In genomic region chr11:100399320-100399719, GRCm38 (mm10) we compare ENCODE assay signal across 13 mouse cellular contexts. TPM values are rescaled to one million over a fixed set of nuclear protein-coding genes. Genes with fewer than 3 reads are reported as not detected.
DNase-seq lines count a peak whose midpoint lies in the region; ATAC-seq lines count a peak whose summit lies in the region.
"Had no signal": no experiment of that assay in that cellular context is flagged by ENCODE, and none has a peak within 500 bp of the region (broad histone marks: within the 10 kb centered on the region; RNA-seq: fewer than 3 reads in every experiment).

No protein-coding gene starts in this region.

- peak overlapping the region; percentile 39; the same call in 1 of the 2 replicates for H3K27ac ChIP-seq in embryonic facial prominence, embryonic 14.5 days (replicated peaks; ENCODE audit: low read depth, low read length)
- H3K27ac ChIP-seq in forebrain, embryonic 14.5 days (ENCODE audit: low read depth, low read length): no peak overlapping the region
- H3K27ac ChIP-seq: hindbrain, embryonic 14.5 days; liver, embryonic 15.5 days; neural tube, embryonic 12.5 days had no signal

- no peaks in the 10 kb centered on the region for H3K9me3 ChIP-seq in embryonic facial prominence, embryonic 14.5 days (ENCODE audit: control insufficient read depth, low read length)
- no peaks in the 10 kb centered on the region for H3K9me3 ChIP-seq in forebrain, embryonic 14.5 days (replicated peaks; ENCODE audit: control insufficient read depth, low read length)
- H3K9me3 ChIP-seq: liver, embryonic 15.5 days; neural tube, embryonic 12.5 days had no signal

- no peak overlapping the region for H3K4me3 ChIP-seq in embryonic facial prominence, embryonic 14.5 days (ENCODE audit: low read depth, low read length)
- no peak overlapping the region for H3K4me3 ChIP-seq in forebrain, embryonic 14.5 days (ENCODE audit: low read depth, low read length)
- H3K4me3 ChIP-seq: liver, embryonic 15.5 days; neural tube, embryonic 12.5 days had no signal

- H3K27me3 ChIP-seq in embryonic facial prominence, embryonic 14.5 days (replicated peaks; ENCODE audit: control insufficient read depth, insufficient read depth, low read length): no peaks in the 10 kb centered on the region
- peaks cover 14% of the 10 kb centered on the region; the same call in 1 of the 2 replicates for H3K27me3 ChIP-seq in forebrain, embryonic 14.5 days (replicated peaks; ENCODE audit: control insufficient read depth, insufficient read depth, low read length)

- 55% methylated on average over 8 of the region's 9 CpGs for WGBS in embryonic facial prominence, embryonic 14.5 days
- 81% methylated on average over 9 of the region's 9 CpGs for WGBS in forebrain, embryonic 14.5 days

- peak; percentile 92 for DNase-seq in heart, adult 11 months
- no peak for DNase-seq in heart, adult 8-10 months (ENCODE audit: low spot score)
- peak; percentile 52 for DNase-seq in 3134 (ENCODE audit: extremely low read depth, insufficient read length, low spot score)
- peak; percentile 48 for DNase-seq in embryonic facial prominence, embryonic 14.5 days (ENCODE audit: low spot score)
- DNase-seq in naive thymus-derived CD4-positive, alpha-beta T cell, adult 2 months (ENCODE audit: low read depth): peak; percentile 65
- DNase-seq in retina, embryonic 14.5 days (ENCODE audit: low spot score): no peak
- no peak for DNase-seq in forebrain, embryonic 14.5 days (ENCODE audit: low spot score)
- DNase-seq in adrenal gland, adult 8-10 months: no peak
- DNase-seq: adrenal gland, postnatal 25 days; cerebellum, postnatal 36 days had no signal

- H3K36me3 ChIP-seq in embryonic facial prominence, embryonic 14.5 days (ENCODE audit: control insufficient read depth, insufficient read depth, low read length): no peaks in the 10 kb centered on the region
- H3K36me3 ChIP-seq in forebrain, embryonic 14.5 days (ENCODE audit: control insufficient read depth, insufficient read depth, low read length): no peaks in the 10 kb centered on the region
- H3K36me3 ChIP-seq: liver, embryonic 15.5 days; neural tube, embryonic 12.5 days had no signal

- H3K4me2 ChIP-seq in embryonic facial prominence, embryonic 14.5 days (ENCODE audit: low read depth, low read length): no peak overlapping the region
- no peak overlapping the region for H3K4me2 ChIP-seq in forebrain, embryonic 14.5 days (ENCODE audit: low read length)
- H3K4me2 ChIP-seq: hindbrain, embryonic 14.5 days; liver, embryonic 15.5 days; neural tube, embryonic 12.5 days had no signal

- peaks cover 28% of the 10 kb centered on the region for H3K4me1 ChIP-seq in embryonic facial prominence, embryonic 14.5 days (ENCODE audit: control insufficient read depth, insufficient read depth, low read length)
- peaks cover 13% of the 10 kb centered on the region; the same call in 1 of the 2 replicates for H3K4me1 ChIP-seq in forebrain, embryonic 14.5 days (ENCODE audit: control insufficient read depth, insufficient read depth, low read length)

- no peak overlapping the region for H3K9ac ChIP-seq in embryonic facial prominence, embryonic 14.5 days (ENCODE audit: low read depth, low read length)
- H3K9ac ChIP-seq in forebrain, embryonic 14.5 days (ENCODE audit: low read length): no peak overlapping the region
- H3K9ac ChIP-seq: hindbrain, embryonic 14.5 days; liver, embryonic 15.5 days; neural tube, embryonic 12.5 days had no signal

- ATAC-seq in embryonic facial prominence, embryonic 14.5 days (ENCODE audit: low read depth): no peak
- no peak for ATAC-seq in forebrain, embryonic 14.5 days

RNA-seq across cellular contexts. Expression of gene Jup, which starts 1.8 kb away (rescaled TPM):
- total RNA-seq in heart, adult 8-10 months (2022): 100 to 1,000 TPM; 224 to 279 (median 261) TPM
- 107 and 116 TPM in 2 replicates for polyA plus RNA-seq in embryonic facial prominence, embryonic 14.5 days (2014; fragmentation: Nextera tagmentation; extraction: Ambion mirVana)
- polyA plus RNA-seq in forebrain, embryonic 14.5 days (2014; fragmentation: Nextera tagmentation; extraction: Ambion mirVana): 33.3 and 50.8 TPM in 2 replicates
- 100 to 1,000 TPM in 1 of 4 experiments, 10 to 100 TPM in 3; 57.5 to 101 (median 82.0) TPM for total RNA-seq in adrenal gland, adult 8-10 months (2022)

RNA-seq across cellular contexts. Expression of gene P3h4, which starts 15.3 kb away (rescaled TPM):
- 10 to 100 TPM; 13.7 to 19.4 (median 16.4) TPM for total RNA-seq in heart, adult 8-10 months (2022)
- 92.8 and 100 TPM in 2 replicates for polyA plus RNA-seq in embryonic facial prominence, embryonic 14.5 days (2014; fragmentation: Nextera tagmentation; extraction: Ambion mirVana)
- 14.5 and 16.3 TPM in 2 replicates for polyA plus RNA-seq in forebrain, embryonic 14.5 days (2014; fragmentation: Nextera tagmentation; extraction: Ambion mirVana)
- 10 to 100 TPM; 28.4 to 63.1 (median 42.6) TPM for total RNA-seq in adrenal gland, adult 8-10 months (2022)

RNA-seq across cellular contexts. Expression of gene Fkbp10, which starts 16.2 kb away (rescaled TPM):
- 10 to 100 TPM in 1 of 4 experiments, 1 to 10 TPM in 3; 9.0 to 11.1 (median 9.0) TPM for total RNA-seq in heart, adult 8-10 months (2022)
- 208 TPM in 2 replicates for polyA plus RNA-seq in embryonic facial prominence, embryonic 14.5 days (2014; fragmentation: Nextera tagmentation; extraction: Ambion mirVana)
- polyA plus RNA-seq in forebrain, embryonic 14.5 days (2014; fragmentation: Nextera tagmentation; extraction: Ambion mirVana): 16.1 and 20.8 TPM in 2 replicates
- 10 to 100 TPM; 15.4 to 57.8 (median 31.3) TPM for total RNA-seq in adrenal gland, adult 8-10 months (2022)

RNA-seq across cellular contexts. Expression of gene Nt5c3b, which starts 42.3 kb away (rescaled TPM):
- total RNA-seq in heart, adult 8-10 months (2022): 10 to 100 TPM; 18.8 to 28.0 (median 25.2) TPM
- 108 and 127 TPM in 2 replicates for polyA plus RNA-seq in embryonic facial prominence, embryonic 14.5 days (2014; fragmentation: Nextera tagmentation; extraction: Ambion mirVana)
- polyA plus RNA-seq in forebrain, embryonic 14.5 days (2014; fragmentation: Nextera tagmentation; extraction: Ambion mirVana): 99.6 and 109 TPM in 2 replicates
- total RNA-seq in adrenal gland, adult 8-10 months (2022): 10 to 100 TPM; 49.7 to 76.8 (median 68.5) TPM

RNA-seq across cellular contexts. Expression of gene Klhl10, which starts 42.4 kb away (rescaled TPM):
- under 1 TPM; 0.59 to 0.90 (median 0.77) TPM for total RNA-seq in heart, adult 8-10 months (2022)
- polyA plus RNA-seq in embryonic facial prominence, embryonic 14.5 days (2014; fragmentation: Nextera tagmentation; extraction: Ambion mirVana): 0.55 and 0.84 TPM in 2 replicates
- 0.59 and 0.71 TPM in 2 replicates for polyA plus RNA-seq in forebrain, embryonic 14.5 days (2014; fragmentation: Nextera tagmentation; extraction: Ambion mirVana)
- 1 to 10 TPM in 3 of 4 experiments, under 1 TPM in 1; 0.99 to 2.3 (median 1.5) TPM for total RNA-seq in adrenal gland, adult 8-10 months (2022)

Comparison
In these comparisons a context has a peak if more than half of its experiments do, and no peak if none do; other contexts are left out.
1. DNase-seq: peak in heart, adult 11 months (single experiment), 3134 (single experiment), embryonic facial prominence, embryonic 14.5 days (single experiment) and naive thymus-derived CD4-positive, alpha-beta T cell, adult 2 months (single experiment); none in heart, adult 8-10 months (single experiment), retina, embryonic 14.5 days (single experiment), forebrain, embryonic 14.5 days (single experiment) and adrenal gland, adult 8-10 months (single experiment).